Mouse (Mus musculus) limb, embryonic 11.5 days (tissue): Measurements from ENCODE around the gene Phf5a. TPM values are rescaled to one million over a fixed set of nuclear protein-coding genes. Genes with fewer than 3 reads are reported as not detected.

ENCODE experiments used
- ATAC-seq: fragments of 200-750 bp; cut with Nextera tagmentation; 2 replicates; pipeline ENCODE4 v1.8.0; 2017; ENCODE audit warnings: low read depth; ENCODE audit not compliant: insufficient number of reproducible peaks, low FRiP score, low TSS enrichment
- DNase-seq: peaks from one replicate; pipeline ENCODE4 v3.0.0-alpha.2; 2015; ENCODE audit warnings: low spot score
- H3K27ac ChIP-seq: fragments of 300-500 bp; sonication (generic); replicated peaks from 2 replicates; pipeline ENCODE4 v1.5.1; 2014; ENCODE audit warnings: low read depth, mild to moderate bottlenecking, low read length
- H3K27me3 ChIP-seq: fragments of 300-500 bp; sonication (generic); 2 replicates; pipeline ENCODE4 v1.6.1; 2014; ENCODE audit warnings: mild to moderate bottlenecking, low read length, mixed read lengths; ENCODE audit not compliant: control insufficient read depth, insufficient read depth
- H3K36me3 ChIP-seq: fragments of 300-500 bp; sonication (generic); 2 replicates; pipeline ENCODE4 v1.6.1; 2014; ENCODE audit warnings: mild to moderate bottlenecking, low read length, moderate library complexity, mixed read lengths; ENCODE audit not compliant: control insufficient read depth, insufficient read depth
- H3K4me1 ChIP-seq: fragments of 300-500 bp; sonication (generic); 2 replicates; pipeline ENCODE4 v1.6.1; 2014; ENCODE audit warnings: low read length, mixed read lengths; ENCODE audit not compliant: control insufficient read depth, insufficient read depth
- H3K4me2 ChIP-seq: fragments of 300-500 bp; sonication (generic); 2 replicates; pipeline ENCODE4 v1.6.1; 2014; ENCODE audit warnings: low read depth, mild to moderate bottlenecking, moderate library complexity; ENCODE audit not compliant: severe bottlenecking
- H3K4me3 ChIP-seq: fragments of 300-500 bp; sonication (generic); 2 replicates; pipeline ENCODE4 v1.5.1; 2014; ENCODE audit warnings: low read depth, low read length
- H3K9ac ChIP-seq: fragments of 300-500 bp; sonication (generic); 2 replicates; pipeline ENCODE4 v1.6.1; 2014; ENCODE audit warnings: mild to moderate bottlenecking, low read length
- H3K9me3 ChIP-seq: fragments of 300-500 bp; sonication (generic); 2 replicates; pipeline ENCODE4 v1.6.1; 2016; ENCODE audit warnings: low read length; ENCODE audit not compliant: control insufficient read depth
- WGBS: fragments of 180-500 bp; shearing (Covaris S2); extraction: QIAGEN DNeasy Blood & Tissue Kit; methylation state at CpG from one replicate; pipeline ENCODE4 v1.1.7; 2014; 5-methylcytosine and 5-hydroxymethylcytosine counted together
- polyA plus RNA-seq: library from polyadenylated mRNA; unstranded; fragments of >200 nt; fragmentation: Nextera tagmentation; extraction: Ambion mirVana; gene quantifications from 2 replicates; pipeline ENCODE4 v1.2.1, GENCODE M21; 2014

The Phf5a gene
- polyA plus RNA-seq, 1 experiment from 2014 or later = 240 TPM

GRCm38 (mm10) chr15:81831136-81831825 is 40.4 kb downstream of the Phf5a start:
- Histone ChIP-seq H3K4me1 (peaks cover 7% of the 10 kb centered on the region), H3K4me2 (peak overlapping the region; percentile 16; the same call in 1 of the 2 replicates), H3K27ac (no peak overlapping the region), H3K4me3 (no peak overlapping the region), H3K36me3 (no peaks in the 10 kb centered on the region), H3K27me3 (no peaks in the 10 kb centered on the region; the same call in 1 of the 2 replicates), H3K9ac (peak overlapping the region; percentile 47; the same call in 1 of the 2 replicates), H3K9me3 (no peaks in the 10 kb centered on the region)
- DNase-seq (peak; percentile 95), ATAC-seq (peak; percentile 78)
- 19% methylated on average over 24 of the region's 24 CpGs for WGBS

- no peak overlapping the region for H3K9ac ChIP-seq
- H3K4me2 ChIP-seq = no peak overlapping the region
- no peaks in the 10 kb centered on the region for H3K9me3 ChIP-seq
- no peak overlapping the region for H3K4me3 ChIP-seq
- H3K27me3 ChIP-seq = no peaks in the 10 kb centered on the region; the same call in 1 of the 2 replicates
- WGBS = 91% methylated on average over 4 of the region's 4 CpGs
- no peaks in the 10 kb centered on the region for H3K4me1 ChIP-seq
- H3K36me3 ChIP-seq = no peaks in the 10 kb centered on the region
- no peak overlapping the region for H3K27ac ChIP-seq
- DNase-seq (no peak), ATAC-seq (no peak)
These were observed 41.2 kb downstream of the Phf5a start for GRCm38 (mm10) chr15:81830530-81830929.

GRCm38 (mm10) chr15:81829208-81829580 is 42.5 kb downstream of the Phf5a start:
- no peak overlapping the region for H3K9ac ChIP-seq
- H3K4me1 ChIP-seq = no peaks in the 10 kb centered on the region
- DNase-seq (no peak), ATAC-seq (no peak)
- WGBS = 74% methylated on average over 2 of the region's 2 CpGs
- H3K27ac ChIP-seq = no peak overlapping the region
- no peak overlapping the region for H3K4me3 ChIP-seq
- H3K4me2 ChIP-seq = no peak overlapping the region
- no peaks in the 10 kb centered on the region for H3K27me3 ChIP-seq
- no peaks in the 10 kb centered on the region for H3K36me3 ChIP-seq
- H3K9me3 ChIP-seq = no peaks in the 10 kb centered on the region

GRCm38 (mm10) chr15:81828426-81829207 is 43.1 kb downstream of the Phf5a start:
- no peak for ATAC-seq
- Histone ChIP-seq H3K9ac (no peak overlapping the region), H3K27ac (no peak overlapping the region), H3K27me3 (no peaks in the 10 kb centered on the region), H3K36me3 (0 out of 2 replicates have a peak, but pooled peaks cover under 1% of the 10 kb centered on the region), H3K9me3 (no peaks in the 10 kb centered on the region), H3K4me3 (no peak overlapping the region), H3K4me2 (no peak overlapping the region), H3K4me1 (no peaks in the 10 kb centered on the region)
- no peak for DNase-seq
- 90% methylated on average over 7 of the region's 7 CpGs for WGBS

- H3K9ac ChIP-seq = no peak overlapping the region
- ATAC-seq (no peak), DNase-seq (no peak)
- H3K4me2 ChIP-seq = no peak overlapping the region
- H3K27me3 ChIP-seq = no peaks in the 10 kb centered on the region
- H3K36me3 ChIP-seq = peaks cover 5% of the 10 kb centered on the region; the same call in 1 of the 2 replicates
- H3K4me3 ChIP-seq = no peak overlapping the region
- H3K27ac ChIP-seq = no peak overlapping the region
- no peaks in the 10 kb centered on the region for H3K9me3 ChIP-seq
- 83% methylated on average over 3 of the region's 3 CpGs for WGBS
- H3K4me1 ChIP-seq = no peaks in the 10 kb centered on the region
These were observed 46.9 kb downstream of the Phf5a start for GRCm38 (mm10) chr15:81824832-81825231.

- Histone ChIP-seq H3K27me3 (no peaks in the 10 kb centered on the region), H3K9me3 (no peaks in the 10 kb centered on the region), H3K27ac (no peak overlapping the region), H3K4me1 (no peaks in the 10 kb centered on the region), H3K4me2 (no peak overlapping the region), H3K36me3 (peaks cover 8% of the 10 kb centered on the region; the same call in 1 of the 2 replicates), H3K4me3 (no peak overlapping the region), H3K9ac (no peak overlapping the region)
- no peak for ATAC-seq
- WGBS = 84% methylated on average over 3 of the region's 3 CpGs
- DNase-seq = no peak
These were observed 49.1 kb downstream of the Phf5a start for GRCm38 (mm10) chr15:81822631-81823030.

- H3K27ac ChIP-seq = no peak overlapping the region
- no peaks in the 10 kb centered on the region for H3K9me3 ChIP-seq
- no peak overlapping the region for H3K9ac ChIP-seq
- DNase-seq = no peak
- H3K27me3 ChIP-seq = no peaks in the 10 kb centered on the region
- no peak overlapping the region for H3K4me2 ChIP-seq
- no peak for ATAC-seq
- H3K4me1 ChIP-seq = no peaks in the 10 kb centered on the region
- peaks cover 10% of the 10 kb centered on the region; the same call in 1 of the 2 replicates for H3K36me3 ChIP-seq
- no peak overlapping the region for H3K4me3 ChIP-seq
- WGBS = 87% methylated on average over 3 of the region's 3 CpGs
These were observed 53.3 kb downstream of the Phf5a start for GRCm38 (mm10) chr15:81818404-81818803.

GRCm38 (mm10) chr15:81814716-81815370 is 56.9 kb downstream of the Phf5a start:
- ATAC-seq = no peak
- Histone ChIP-seq H3K9me3 (no peaks in the 10 kb centered on the region), H3K4me2 (no peak overlapping the region), H3K27ac (no peak overlapping the region), H3K4me3 (no peak overlapping the region), H3K4me1 (0 out of 2 replicates have a peak, but pooled peaks cover 6% of the 10 kb centered on the region), H3K9ac (no peak overlapping the region), H3K36me3 (peaks cover 8% of the 10 kb centered on the region; the same call in 1 of the 2 replicates), H3K27me3 (no peaks in the 10 kb centered on the region)
- no peak for DNase-seq
- 93% methylated on average over 12 of the region's 12 CpGs for WGBS
